Mouse (Mus musculus): ENCODE results near the gene Btn2a2. TPM values are rescaled to one million over a fixed set of nuclear protein-coding genes. Genes with fewer than 3 reads are reported as not detected.
A peak's percentile ranks its signal among the peaks of the same experiment; 100 is the strongest.

The Btn2a2 gene
- polyA plus RNA-seq, 1 experiment from 2014 or later: 0.23 TPM

DNA sequence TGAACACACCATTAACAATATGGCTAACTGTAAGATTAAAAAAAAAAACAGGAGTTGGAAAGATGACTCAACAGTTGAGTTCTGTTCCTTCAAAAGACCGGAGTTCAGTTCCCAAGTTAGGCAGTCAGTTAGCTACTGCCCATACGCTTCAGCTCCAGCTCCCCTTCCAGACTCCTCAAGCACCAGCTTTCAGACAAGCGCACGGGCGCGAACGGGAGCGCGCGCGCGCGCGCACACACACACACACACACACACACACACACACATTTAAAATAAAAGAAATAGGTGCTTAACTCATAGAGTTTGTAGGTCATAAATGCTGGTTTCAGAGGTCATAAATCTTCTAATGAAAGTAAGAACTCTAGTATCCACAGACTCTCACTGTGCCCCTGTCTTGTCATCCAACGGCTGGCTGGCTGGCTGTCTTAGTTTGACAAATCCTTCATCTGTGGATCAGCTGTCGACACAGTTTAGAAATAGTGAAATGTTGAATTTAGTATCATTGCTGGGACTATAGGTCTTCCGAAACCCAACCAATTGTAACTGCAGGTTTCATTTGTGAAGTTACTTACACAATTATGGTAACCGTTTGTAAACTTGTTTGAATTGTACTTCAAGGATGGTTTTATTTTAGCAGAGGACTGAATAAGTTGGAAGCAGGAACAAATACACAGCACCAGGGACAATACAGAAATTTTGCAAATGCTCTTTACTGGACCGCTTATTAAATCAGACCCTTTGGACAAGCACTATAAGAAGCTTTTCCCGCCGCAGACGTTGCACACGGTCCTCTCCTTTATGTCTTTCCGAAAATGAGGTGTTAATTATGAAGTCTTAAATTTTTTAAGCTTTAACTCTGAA lies 39.2 kb downstream of the Btn2a2 start:
- CTCF ChIA-PET: interaction anchor here (0.9 to 4.1 kb wide), 6 partner anchors 9 to 80 kb away, joined by 3 to 20 read pairs (median 4); partner anchors contain the start of gene Abt1
- in situ Hi-C loops (cut with MboI; ENCODE audit: low pct_unique_long_range_greater_than_20kb): loop anchor here (25.0 kb wide), 1 partner anchor 288 kb away; the partner anchor contains the start of genes Hist1h1c, Hist1h2bb and Hist1h3c
- POLR2A ChIA-PET: no interaction called here
- TF ChIP-seq CTCF (IDR thresholded peaks at IDR 0.05): no peak
- ATAC-seq: no peak
- no peaks in the 10 kb centered on the region for H3K27me3 ChIP-seq
- DNase-seq (ENCODE audit: low read depth, low spot score): no peak

DNA sequence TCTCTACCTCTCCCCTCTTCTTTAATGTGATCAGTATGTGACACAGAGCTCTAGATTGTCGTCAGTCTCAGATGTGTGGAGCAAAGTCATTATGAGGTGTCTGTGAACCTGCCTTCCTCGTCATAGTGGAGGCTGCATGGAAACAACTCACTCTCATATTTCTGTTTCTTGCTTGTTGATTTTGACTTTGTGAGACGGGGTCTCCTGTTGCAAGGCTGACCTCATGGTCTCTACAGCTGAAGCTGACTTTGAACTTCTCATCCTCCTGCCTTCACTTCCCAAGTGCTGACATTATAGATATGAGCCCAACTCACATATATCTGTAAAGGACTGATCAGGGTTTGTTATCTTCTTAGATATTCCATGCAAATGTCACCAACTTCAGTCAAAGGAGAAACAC lies 39.9 kb downstream of the Btn2a2 start:
- no peaks in the 10 kb centered on the region for H3K27me3 ChIP-seq
- ATAC-seq (no peak), DNase-seq (ENCODE audit: low read depth, low spot score) (no peak)
- TF ChIP-seq CTCF (IDR thresholded peaks at IDR 0.05): no peak
- ChIA-PET POLR2A (no interaction called here), CTCF (interaction anchor here (1.0 to 4.1 kb wide), 4 partner anchors 17 to 76 kb away, joined by 3 to 20 read pairs (median 10); partner anchors contain the start of gene Abt1)
- in situ Hi-C loops (cut with MboI; ENCODE audit: low pct_unique_long_range_greater_than_20kb): loop anchor here (25.0 kb wide), 1 partner anchor 289 kb away; the partner anchor contains the start of genes Hist1h1c, Hist1h2bb and Hist1h3c

DNA sequence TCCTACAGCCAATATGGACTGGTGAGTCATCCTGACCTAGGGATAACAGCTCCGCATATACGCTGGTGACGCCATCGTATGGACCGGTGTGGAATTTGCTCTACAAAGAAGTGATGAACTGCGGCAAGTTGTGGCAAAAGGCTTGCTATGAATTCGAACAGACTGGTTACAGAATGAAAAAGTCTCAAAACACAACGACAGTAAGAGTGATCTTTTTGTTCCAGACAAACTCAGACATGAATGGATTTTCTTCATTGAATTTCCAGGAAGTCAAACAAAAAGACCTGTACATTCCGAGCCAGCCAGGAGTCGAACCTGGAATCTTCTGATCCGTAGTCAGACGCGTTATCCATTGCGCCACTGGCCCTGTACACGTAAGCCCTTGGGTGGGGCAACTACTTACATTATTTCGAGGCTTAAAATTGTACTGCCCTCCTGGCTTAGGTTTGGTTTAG lies 42.1 kb downstream of the Btn2a2 start:
- H3K27me3 ChIP-seq: no peaks in the 10 kb centered on the region
- TF ChIP-seq CTCF (IDR thresholded peaks at IDR 0.05): peak; percentile 22
- ChIA-PET POLR2A (interaction anchor here (0.5 to 1.0 kb wide), 2 partner anchors 8 to 1505 kb away, joined by 3 read pairs; no protein-coding TSS in a partner anchor), CTCF (no interaction called here)
- in situ Hi-C loops (cut with MboI; ENCODE audit: low pct_unique_long_range_greater_than_20kb): loop anchor here (25.0 kb wide), 1 partner anchor 291 kb away; the partner anchor contains the start of genes Hist1h1c, Hist1h2bb and Hist1h3c
- peak; percentile 64 for ATAC-seq
- DNase-seq (ENCODE audit: low read depth, low spot score): no peak

DNA sequence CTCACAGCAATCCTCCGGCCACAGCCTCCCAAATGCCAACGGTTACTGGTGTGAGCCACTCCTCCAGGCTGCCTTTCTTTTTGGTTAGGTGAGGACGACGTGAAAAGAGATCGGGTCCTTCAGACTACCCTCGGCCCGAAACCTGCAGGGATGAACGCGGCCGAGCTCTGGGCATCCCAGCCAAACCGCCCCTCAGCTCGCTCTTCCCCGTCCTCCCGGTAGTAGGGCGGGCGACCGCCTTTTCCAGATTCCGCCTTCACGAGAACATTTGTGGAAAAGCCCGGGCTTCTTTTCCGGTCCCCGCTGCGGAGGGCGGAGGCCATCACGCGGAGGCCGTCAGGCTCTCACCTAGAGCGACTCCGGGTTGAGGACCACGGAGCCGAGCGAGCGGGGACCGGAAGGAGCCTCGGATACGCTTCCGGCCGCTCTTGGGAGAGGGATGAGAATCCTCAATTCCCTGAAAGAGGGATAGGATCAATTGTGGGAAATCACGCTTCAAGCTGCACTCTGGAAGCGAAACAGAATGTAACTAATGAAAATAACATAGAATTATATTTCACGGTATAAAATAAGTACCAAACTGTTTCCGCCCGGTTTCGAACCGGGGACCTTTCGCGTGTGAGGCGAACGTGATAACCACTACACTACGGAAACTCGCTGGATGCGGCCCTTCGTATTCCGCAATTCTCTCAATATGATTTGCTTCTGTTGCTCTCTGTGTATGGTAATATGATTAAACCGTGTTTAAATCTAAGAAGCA lies 42.9 kb downstream of the Btn2a2 start:
- peak; percentile 89 for ATAC-seq
- ChIA-PET CTCF (interaction anchor here (1.4 to 2.3 kb wide), 3 partner anchors 14 to 79 kb away, joined by 5 to 15 read pairs (median 5); no protein-coding TSS in a partner anchor), POLR2A (interaction anchor here (0.5 to 1.0 kb wide), 2 partner anchors 9 to 1504 kb away, joined by 3 read pairs; no protein-coding TSS in a partner anchor)
- in situ Hi-C loops (cut with MboI; ENCODE audit: low pct_unique_long_range_greater_than_20kb): loop anchor here (25.0 kb wide), 1 partner anchor 292 kb away; the partner anchor contains the start of genes Hist1h1c, Hist1h2bb and Hist1h3c
- TF ChIP-seq CTCF (IDR thresholded peaks at IDR 0.05): no peak
- DNase-seq (ENCODE audit: low read depth, low spot score): no peak
- H3K27me3 ChIP-seq: no peaks in the 10 kb centered on the region

DNA sequence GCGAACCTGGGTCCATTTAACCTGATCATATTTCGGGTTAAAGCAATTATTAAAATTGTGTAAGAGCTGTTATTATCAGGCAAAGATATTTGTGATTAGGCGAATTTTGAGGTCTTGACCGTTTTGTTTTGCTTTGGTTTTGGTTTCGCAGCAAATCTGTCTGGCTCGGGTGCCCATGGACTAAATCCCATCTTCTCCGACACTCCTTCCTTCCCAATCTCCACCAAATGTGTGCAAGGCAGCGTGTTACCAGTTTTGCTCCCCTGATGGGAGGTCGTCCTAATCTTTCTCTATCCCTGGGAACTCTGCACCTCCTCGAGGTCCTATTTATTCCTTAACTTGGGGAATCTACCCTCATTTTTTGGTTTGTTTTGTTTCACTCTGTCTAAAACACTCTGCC lies 43.5 kb downstream of the Btn2a2 start:
- ATAC-seq: no peak
- ChIA-PET CTCF (interaction anchor here (1.4 to 2.3 kb wide), 3 partner anchors 13 to 80 kb away, joined by 5 to 15 read pairs (median 5); no protein-coding TSS in a partner anchor), POLR2A (no interaction called here)
- in situ Hi-C loops (cut with MboI; ENCODE audit: low pct_unique_long_range_greater_than_20kb): loop anchor here (25.0 kb wide), 1 partner anchor 292 kb away; the partner anchor contains the start of genes Hist1h1c, Hist1h2bb and Hist1h3c
- no peaks in the 10 kb centered on the region for H3K27me3 ChIP-seq
- no peak for TF ChIP-seq CTCF (IDR thresholded peaks at IDR 0.05)
- no peak for DNase-seq (ENCODE audit: low read depth, low spot score)

DNA sequence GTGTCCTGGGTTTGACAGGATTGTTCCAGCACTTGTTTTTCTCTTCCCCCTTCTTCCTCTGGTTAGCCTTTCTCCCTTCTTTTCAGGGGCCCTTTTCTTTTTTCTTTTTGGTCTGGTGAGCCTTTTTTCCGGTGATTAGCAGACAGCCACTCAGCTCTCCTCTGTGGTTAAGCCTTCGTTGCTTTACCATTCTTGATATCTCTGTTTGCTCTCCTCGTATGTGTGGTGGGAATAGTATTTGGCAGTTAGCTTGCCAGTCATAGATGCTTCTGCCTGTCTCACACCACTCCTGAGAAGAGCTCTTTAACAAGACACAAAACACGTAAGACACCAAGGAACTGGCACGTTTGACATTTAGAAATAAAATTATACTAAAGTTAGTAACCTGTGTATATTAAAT lies 44.2 kb downstream of the Btn2a2 start:
- no peak for DNase-seq (ENCODE audit: low read depth, low spot score)
- in situ Hi-C loops (cut with MboI; ENCODE audit: low pct_unique_long_range_greater_than_20kb): loop anchor here (25.0 kb wide), 1 partner anchor 293 kb away; the partner anchor contains the start of genes Hist1h1c, Hist1h2bb and Hist1h3c

DNA sequence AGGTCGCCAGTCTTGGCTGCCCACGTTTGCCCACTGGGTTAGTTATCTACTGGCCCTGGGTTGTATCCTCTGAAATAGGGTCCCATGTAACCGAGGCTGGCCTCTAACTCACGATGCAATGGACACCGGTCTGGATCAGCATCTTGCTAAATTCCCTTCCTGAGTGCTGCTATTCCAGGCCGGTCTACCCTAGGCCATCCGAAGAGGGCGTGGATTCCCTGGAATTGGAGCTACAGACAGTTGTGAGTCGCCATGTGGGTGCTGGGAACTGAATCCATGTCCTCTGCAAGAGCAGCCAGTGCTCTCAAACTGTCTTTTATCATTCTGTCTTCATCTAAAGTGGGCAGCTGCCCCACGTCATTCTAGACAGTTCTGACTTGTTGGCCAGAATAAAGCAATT lies 48.8 kb downstream of the Btn2a2 start:
- no peak for ATAC-seq
- H3K27me3 ChIP-seq: no peaks in the 10 kb centered on the region
- CTCF ChIA-PET: interaction anchor here (0.9 to 1.4 kb wide), 3 partner anchors 13 to 1396 kb away, joined by 3 to 8 read pairs (median 4); no protein-coding TSS in a partner anchor
- POLR2A ChIA-PET: no interaction called here
- no peak for TF ChIP-seq CTCF (IDR thresholded peaks at IDR 0.05)
- in situ Hi-C loops (cut with MboI; ENCODE audit: low pct_unique_long_range_greater_than_20kb): loop anchor here (10.0 to 25.0 kb wide), 2 partner anchors 297 to 1415 kb away; partner anchors contain the start of genes Hist1h1c, Hist1h2bb and Hist1h3c
- no peak for DNase-seq (ENCODE audit: low read depth, low spot score)

More for the DNA sequence above, 44.2 kb downstream of the Btn2a2 start:
- no peak for ATAC-seq
- ChIA-PET POLR2A (interaction anchor here (1.4 kb wide), 1 partner anchor 18 kb away, joined by 3 read pairs; no protein-coding TSS in a partner anchor), CTCF (interaction anchor here (1.4 to 2.3 kb wide), 3 partner anchors 12 to 80 kb away, joined by 5 to 15 read pairs (median 5); no protein-coding TSS in a partner anchor)
- no peak for TF ChIP-seq CTCF (IDR thresholded peaks at IDR 0.05)
- H3K27me3 ChIP-seq: no peaks in the 10 kb centered on the region

DNA sequence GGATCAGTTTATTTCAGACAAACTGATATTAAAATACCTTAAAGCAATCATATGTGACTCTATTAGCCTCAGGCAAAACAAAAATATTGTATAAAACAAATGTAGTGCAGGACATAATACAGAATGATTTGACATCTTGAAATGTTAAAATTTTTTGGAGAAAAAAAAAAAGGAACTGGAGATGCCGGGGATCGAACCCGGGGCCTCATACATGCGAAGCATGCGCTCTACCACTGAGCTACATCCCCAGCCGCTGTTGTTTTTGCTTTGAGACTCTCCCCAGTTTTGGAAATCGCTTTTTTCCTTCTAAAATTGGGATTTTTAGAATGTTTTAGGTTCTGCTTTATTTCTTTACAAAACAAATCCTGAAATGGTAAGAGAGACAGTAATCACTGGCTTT lies 50.1 kb downstream of the Btn2a2 start:
- no peak for ATAC-seq
- DNase-seq (ENCODE audit: low read depth, low spot score): no peak
- no peaks in the 10 kb centered on the region for H3K27me3 ChIP-seq
- ChIA-PET POLR2A (no interaction called here), CTCF (interaction anchor here (1.3 to 3.0 kb wide), 3 partner anchors 14 to 87 kb away, joined by 3 to 20 read pairs (median 8); no protein-coding TSS in a partner anchor)
- in situ Hi-C loops (cut with MboI; ENCODE audit: low pct_unique_long_range_greater_than_20kb): loop anchor here (10.0 to 25.0 kb wide), 2 partner anchors 299 to 1414 kb away; partner anchors contain the start of genes Hist1h1c, Hist1h2bb and Hist1h3c
- TF ChIP-seq CTCF (IDR thresholded peaks at IDR 0.05): no peak

DNA sequence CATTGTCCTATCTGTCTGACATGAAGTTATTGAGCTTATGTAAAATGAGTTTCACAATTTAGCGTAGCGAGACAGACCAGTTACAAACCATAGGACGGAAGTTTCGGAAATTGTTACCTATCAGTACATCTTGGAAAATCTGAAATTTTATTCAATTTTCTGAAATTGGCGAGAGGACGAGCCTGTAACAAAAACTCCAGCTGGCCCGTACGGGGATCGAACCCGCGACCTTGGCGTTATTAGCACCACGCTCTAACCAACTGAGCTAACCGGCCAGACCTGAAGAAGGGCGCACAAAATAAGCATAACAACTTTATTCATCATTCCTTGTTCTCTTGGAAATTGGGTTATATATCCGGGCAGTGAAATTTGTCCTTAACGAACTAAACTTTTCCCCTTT lies 50.7 kb downstream of the Btn2a2 start:
- CTCF ChIA-PET: interaction anchor here (1.0 to 3.1 kb wide), 4 partner anchors 11 to 160 kb away, joined by 3 to 20 read pairs (median 6); no protein-coding TSS in a partner anchor
- TF ChIP-seq CTCF (IDR thresholded peaks at IDR 0.05): no peak
- no peak for DNase-seq (ENCODE audit: low read depth, low spot score)
- in situ Hi-C loops (cut with MboI; ENCODE audit: low pct_unique_long_range_greater_than_20kb): loop anchor here (10.0 to 25.0 kb wide), 2 partner anchors 299 to 1413 kb away; partner anchors contain the start of genes Hist1h1c, Hist1h2bb and Hist1h3c
- POLR2A ChIA-PET: no interaction called here
- no peaks in the 10 kb centered on the region for H3K27me3 ChIP-seq
- ATAC-seq: peak; percentile 29
